Mouse (Mus musculus): ENCODE measurements around the gene Etv6.

- no peak for TF ChIP-seq CTCF (IDR thresholded peaks at IDR 0.05; ENCODE audit: low read depth)
- TF ChIP-seq EP300 (IDR thresholded peaks at IDR 0.05; ENCODE audit: low read depth), result no peak
Observed at GRCm38 (mm10) chr6:134060811-134061210, 25.3 kb downstream of the Etv6 start.

Measured in heart, postnatal 0 days (tissue).